In genomic region chr5:138263260-138264206, GRCm38 (mm10) we compare ENCODE assay signal across 8 mouse cellular contexts. TPM values are rescaled to one million over a fixed set of nuclear protein-coding genes. Genes with fewer than 3 reads are reported as not detected.
A peak's percentile ranks its signal among the peaks of the same experiment; 100 is the strongest.
DNase-seq lines count a peak whose midpoint lies in the region; ATAC-seq and TF ChIP-seq lines count a peak whose summit lies in the region.

BC037034 (minus strand) TSS chr5:138264033.

- 0 out of 2 replicates have a peak within 1 kb of the TSS, but pooled peaks have one; percentile 2 for H3K27ac ChIP-seq in CH12.LX (ENCODE audit: insufficient read depth, low read depth)
- peak within 1 kb of the TSS; percentile 77 for H3K27ac ChIP-seq in forebrain, embryonic 12.5 days
- peak within 1 kb of the TSS; percentile 53 for H3K27ac ChIP-seq in heart, postnatal 0 days (ENCODE audit: low read depth)
- peak within 1 kb of the TSS; percentile 87 for H3K27ac ChIP-seq in liver, postnatal 0 days (ENCODE audit: low read depth)
- peak within 1 kb of the TSS; percentile 72 for H3K27ac ChIP-seq in neural tube, embryonic 14.5 days (ENCODE audit: low read depth, low read length)

- no peak for TF ChIP-seq EP300 in CH12.LX (IDR thresholded peaks at IDR 0.05; ENCODE audit: low read length)
- TF ChIP-seq EP300 in heart, postnatal 0 days (IDR thresholded peaks at IDR 0.05; ENCODE audit: low read depth), result peak; percentile 22; the same call in 1 of the 2 replicates
- TF ChIP-seq EP300 in liver, postnatal 0 days (IDR thresholded peaks at IDR 0.05; ENCODE audit: low read depth), result no peak

- in situ Hi-C loops in CH12.LX (cut with MboI; ENCODE audit: low pct_ligation_motif_present, low pct_unique_long_range_greater_than_20kb, low sequenced_read_pairs), result no loop called here

- peak; percentile 97 for TF ChIP-seq POLR2A in CH12.LX (IDR thresholded peaks at IDR 0.05; ENCODE audit: low read depth, low read length)

- peak within 1 kb of the TSS; percentile 88 for H3K9ac ChIP-seq in CH12.LX (ENCODE audit: insufficient read depth, low read depth)
- peak within 1 kb of the TSS; percentile 96 for H3K9ac ChIP-seq in forebrain, embryonic 12.5 days
- H3K9ac ChIP-seq in heart, postnatal 0 days (replicated peaks; ENCODE audit: low read depth, low read length), result peak within 1 kb of the TSS; percentile 79
- peak within 1 kb of the TSS; percentile 97 for H3K9ac ChIP-seq in liver, postnatal 0 days (replicated peaks)
- peak within 1 kb of the TSS; percentile 89 for H3K9ac ChIP-seq in neural tube, embryonic 14.5 days (replicated peaks; ENCODE audit: low read depth, low read length)

- peaks cover 8 to 42% of the 10 kb centered on the region in 2 experiments for H3K4me1 ChIP-seq in CH12.LX (ENCODE audit: control insufficient read depth in 1 of 2, insufficient read depth in 2 of 2)
- H3K4me1 ChIP-seq in forebrain, embryonic 12.5 days, result peaks cover 27% of the 10 kb centered on the region
- peaks cover 8% of the 10 kb centered on the region; the same call in 1 of the 2 replicates for H3K4me1 ChIP-seq in heart, postnatal 0 days (ENCODE audit: control insufficient read depth, insufficient read depth)
- peaks cover 37% of the 10 kb centered on the region for H3K4me1 ChIP-seq in liver, postnatal 0 days (ENCODE audit: insufficient read depth)
- H3K4me1 ChIP-seq in neural tube, embryonic 14.5 days (ENCODE audit: control insufficient read depth, insufficient read depth, low read length), result peaks cover 19% of the 10 kb centered on the region

- peaks cover 44 to 71% of the 10 kb centered on the region in 2 experiments for H3K36me3 ChIP-seq in CH12.LX (replicated peaks in 1 of 2; ENCODE audit: control insufficient read depth in 1 of 2, insufficient read depth in 1 of 2, low read length in 1 of 2)
- peaks cover 44% of the 10 kb centered on the region for H3K36me3 ChIP-seq in forebrain, embryonic 12.5 days (replicated peaks)
- H3K36me3 ChIP-seq in heart, postnatal 0 days (replicated peaks; ENCODE audit: control insufficient read depth, insufficient read depth, low read length), result peaks cover 31% of the 10 kb centered on the region
- H3K36me3 ChIP-seq in liver, postnatal 0 days (replicated peaks; ENCODE audit: insufficient read depth, low read length), result peaks cover 30% of the 10 kb centered on the region
- H3K36me3 ChIP-seq in neural tube, embryonic 14.5 days (ENCODE audit: control insufficient read depth, insufficient read depth, low read length), result peaks cover 29% of the 10 kb centered on the region

- no peaks in the 10 kb centered on the region for H3K9me3 ChIP-seq in CH12.LX (replicated peaks; ENCODE audit: low read length)
- no peaks in the 10 kb centered on the region for H3K9me3 ChIP-seq in forebrain, embryonic 12.5 days
- H3K9me3 ChIP-seq in heart, postnatal 0 days (replicated peaks; ENCODE audit: control insufficient read depth, low read length), result no peaks in the 10 kb centered on the region
- no peaks in the 10 kb centered on the region for H3K9me3 ChIP-seq in liver, postnatal 0 days (ENCODE audit: low read length)
- no peaks in the 10 kb centered on the region for H3K9me3 ChIP-seq in neural tube, embryonic 14.5 days (ENCODE audit: control insufficient read depth, low read length)

- peak within 1 kb of the TSS; percentile 89 for H3K4me2 ChIP-seq in CH12.LX (ENCODE audit: insufficient read depth, low read depth, poor library complexity, severe bottlenecking)
- peak within 1 kb of the TSS; percentile 99 for H3K4me2 ChIP-seq in forebrain, embryonic 12.5 days
- peak within 1 kb of the TSS; percentile 98 for H3K4me2 ChIP-seq in heart, postnatal 0 days (ENCODE audit: low read depth, low read length)
- peak within 1 kb of the TSS; percentile 94 for H3K4me2 ChIP-seq in liver, postnatal 0 days (ENCODE audit: low read depth, low read length)
- H3K4me2 ChIP-seq in neural tube, embryonic 14.5 days (ENCODE audit: low read depth, low read length), result peak within 1 kb of the TSS; percentile 98

- no peaks in the 10 kb centered on the region for H3K27me3 ChIP-seq in CH12.LX (replicated peaks)
- no peaks in the 10 kb centered on the region for H3K27me3 ChIP-seq in forebrain, embryonic 12.5 days
- H3K27me3 ChIP-seq in heart, postnatal 0 days (ENCODE audit: control insufficient read depth, insufficient read depth, low read length), result no peaks in the 10 kb centered on the region
- H3K27me3 ChIP-seq in liver, postnatal 0 days (ENCODE audit: insufficient read depth, low read length), result no peaks in the 10 kb centered on the region
- no peaks in the 10 kb centered on the region; the same call in 1 of the 2 replicates for H3K27me3 ChIP-seq in neural tube, embryonic 14.5 days (ENCODE audit: control insufficient read depth, insufficient read depth, low read length)

- peak; percentile 89 for ATAC-seq in forebrain, embryonic 12.5 days (ENCODE audit: low FRiP score)
- ATAC-seq in heart, postnatal 0 days (ENCODE audit: insufficient read depth, low read depth), result peak; percentile 89
- peak; percentile 90 for ATAC-seq in liver, postnatal 0 days
- peak; percentile 92 for ATAC-seq in neural tube, embryonic 14.5 days (ENCODE audit: low read depth)

- H3K4me3 ChIP-seq in CH12.LX (replicated peaks in 1 of 3; ENCODE audit: low read depth in 2 of 3, low read length in 2 of 3, poor library complexity in 1 of 3), result peak within 1 kb of the TSS; percentile 73 to 85 (median 80)
- H3K4me3 ChIP-seq in forebrain, embryonic 12.5 days (replicated peaks), result peak within 1 kb of the TSS; percentile 94
- peak within 1 kb of the TSS; percentile 85 for H3K4me3 ChIP-seq in heart, postnatal 0 days (ENCODE audit: low read depth, low read length)
- H3K4me3 ChIP-seq in liver, postnatal 0 days (ENCODE audit: low read depth, low read length), result peak within 1 kb of the TSS; percentile 96
- peak within 1 kb of the TSS; percentile 96 for H3K4me3 ChIP-seq in neural tube, embryonic 14.5 days (ENCODE audit: low read depth, low read length)

- TF ChIP-seq RAD21 in CH12.LX (IDR thresholded peaks at IDR 0.05; ENCODE audit: low read depth, low read length), result no peak

- TF ChIP-seq CTCF in CH12.LX (conservative IDR thresholded peaks at IDR 0.05 in 1 of 2, IDR thresholded peaks at IDR 0.05 in 1 of 2; ENCODE audit: low read depth in 2 of 2, low read length in 2 of 2), result no peak
- TF ChIP-seq CTCF in heart, postnatal 0 days (IDR thresholded peaks at IDR 0.05; ENCODE audit: low read depth), result no peak
- TF ChIP-seq CTCF in liver, postnatal 0 days (IDR thresholded peaks at IDR 0.05; ENCODE audit: low read depth), result 0 out of 2 replicates have a peak, but pooled peaks have one; percentile 6

- under 1% methylated on average over 68 of the region's 71 CpGs for WGBS in forebrain, embryonic 12.5 days
- under 1% methylated on average over 67 of the region's 71 CpGs for WGBS in heart, postnatal 0 days
- WGBS in large intestine, adult 2 months, result under 1% methylated on average over 71 of the region's 71 CpGs
- WGBS in liver, postnatal 0 days (ENCODE audit: insufficient replicate concordance), result under 1% methylated on average over 54 of the region's 71 CpGs
- WGBS in neural tube, embryonic 14.5 days, result 1% methylated on average over 55 of the region's 71 CpGs

- peaks cover 11% of the 10 kb centered on the region; the same call in 1 of the 2 replicates for H3K79me2 ChIP-seq in CH12.LX (replicated peaks; ENCODE audit: control insufficient read depth, extremely low read depth, insufficient read depth, poor library complexity, severe bottlenecking)

- dilution Hi-C loops in CH12.LX (cut with MboI; ENCODE audit: extremely low pct_ligation_motif_present, extremely low pct_unique_long_range_greater_than_20kb, low sequenced_read_pairs), result no loop called here

- peak; percentile 96 for DNase-seq in CH12.LX (ENCODE audit: extremely low read depth)
- peak; percentile 90 for DNase-seq in c-Kit-positive CD71-positive TER-119-negative erythroid progenitor cells, embryonic 14.5 days (ENCODE audit: low read depth)
- DNase-seq in heart, postnatal 0 days (ENCODE audit: low spot score), result peak; percentile 87
- peak; percentile 87 for DNase-seq in large intestine, adult 2 months (ENCODE audit: low read depth, low spot score)
- peak; percentile 94 for DNase-seq in liver, postnatal 0 days
- peak; percentile 96 for DNase-seq in testis, postnatal 10 days (ENCODE audit: low spot score)

TF ChIP-seq in CH12.LX, 34 proteins besides CTCF, POLR2A, EP300 and RAD21 (continues in another document):
- TF ChIP-seq USF1 (IDR thresholded peaks at IDR 0.05; ENCODE audit: low read depth, low read length) (no peak), E2F4 (IDR thresholded peaks at IDR 0.05; ENCODE audit: insufficient replicate concordance, low read depth, low read length) (no peak), ZKSCAN1 (IDR thresholded peaks at IDR 0.05; ENCODE audit: borderline replicate concordance, low read depth, low read length) (no peak), MYC (IDR thresholded peaks at IDR 0.05; ENCODE audit: low read depth, low read length) (no peak), KAT2A (IDR thresholded peaks at IDR 0.05; ENCODE audit: insufficient replicate concordance, low read length) (peak; percentile 36; the same call in 1 of the 2 replicates), CHD2 (IDR thresholded peaks at IDR 0.05; ENCODE audit: low read length) (no peak), SMC3 (IDR thresholded peaks at IDR 0.05; ENCODE audit: low read depth, low read length) (no peak), GABPA (IDR thresholded peaks at IDR 0.05; ENCODE audit: insufficient replicate concordance, low read depth, low read length) (no peak), MEF2A (IDR thresholded peaks at IDR 0.05; ENCODE audit: borderline replicate concordance, low read depth, low read length) (no peak; the same call in 1 of the 2 replicates), BHLHE40 (IDR thresholded peaks at IDR 0.05; ENCODE audit: low read depth, low read length) (no peak), JUND (conservative IDR thresholded peaks at IDR 0.05; ENCODE audit: low read depth, low read length) (no peak), ZNF384 (IDR thresholded peaks at IDR 0.05; ENCODE audit: low read depth, low read length) (no peak), JUN (IDR thresholded peaks at IDR 0.05; ENCODE audit: insufficient read depth, low read depth, low read length) (no peak), ELF1 (IDR thresholded peaks at IDR 0.05; ENCODE audit: low read depth, low read length) (peak; percentile 94), NELFE (IDR thresholded peaks at IDR 0.05; ENCODE audit: low read depth, low read length) (peak; percentile 95), PAX5 (IDR thresholded peaks at IDR 0.05; ENCODE audit: low read length) (no peak)

RNA-seq across cellular contexts. Expression of gene BC037034, which starts in this region (rescaled TPM):
- total RNA-seq in CH12.LX (2012; rRNA removed), result 11.2 and 15.9 TPM in 2 replicates
- total RNA-seq in CH12.LX (2014; rRNA removed), result 4.4 and 4.5 TPM in 2 replicates
- 15.4 and 15.6 TPM in 2 replicates for polyA plus RNA-seq in CH12.LX (2012; ENCODE audit: insufficient read length, low read depth)
- polyA plus RNA-seq in forebrain, embryonic 12.5 days (2016; fragmentation: Nextera tagmentation; extraction: Ambion mirVana), result 14.0 and 16.0 TPM in 2 replicates
- 12.0 and 13.4 TPM in 2 replicates for total RNA-seq in heart, postnatal 0 days (2014; rRNA removed; ENCODE audit: low replicate concordance)
- polyA plus RNA-seq in heart, postnatal 0 days (2015; fragmentation: Nextera tagmentation; extraction: Ambion mirVana), result 0.96 and 1.1 TPM in 2 replicates
- polyA plus RNA-seq in large intestine, adult 2 months (2012; rRNA removed), result 45.9 and 55.6 TPM in 2 replicates
- 2.3 and 2.4 TPM in 2 replicates for polyA plus RNA-seq in liver, postnatal 0 days (2015; fragmentation: Nextera tagmentation; extraction: Ambion mirVana)
- 16.3 and 16.5 TPM in 2 replicates for polyA plus RNA-seq in neural tube, embryonic 14.5 days (2014; fragmentation: Nextera tagmentation; extraction: Ambion mirVana)

Comparison
In these comparisons a context has a peak if more than half of its experiments do, and no peak if none do; other contexts are left out.
1. Peak in every context shown above with its lines: DNase-seq, ATAC-seq, H3K4me3 ChIP-seq and H3K27ac ChIP-seq.
2. H3K27ac ChIP-seq: peak in every context shown above with its lines; median percentile 87 in liver, postnatal 0 days; 77 in forebrain, embryonic 12.5 days; 72 in neural tube, embryonic 14.5 days; 53 in heart, postnatal 0 days; 2 in CH12.LX.